Comparison of ENCODE assay signal across 10 mouse cellular contexts in genomic region chr4:119068918-119069317, GRCm38 (mm10). TPM values are rescaled to one million over a fixed set of nuclear protein-coding genes. Genes with fewer than 3 reads are reported as not detected.
DNase-seq lines count a peak whose midpoint lies in the region; ATAC-seq and TF ChIP-seq lines count a peak whose summit lies in the region.
"Had no signal": no experiment of that assay in that cellular context is flagged by ENCODE, and none has a peak within 500 bp of the region (broad histone marks: within the 10 kb centered on the region; RNA-seq: fewer than 3 reads in every experiment).

No protein-coding gene starts in this region.

- H3K4me2 ChIP-seq in heart, embryonic 15.5 days: no peak overlapping the region
- no peak overlapping the region for H3K4me2 ChIP-seq in heart, embryonic 11.5 days

- TF ChIP-seq CTCF in thymus, adult 2 months (IDR thresholded peaks at IDR 0.05; ENCODE audit: borderline replicate concordance, control insufficient read depth, extremely low read depth, insufficient read depth, low read length, poor library complexity): peak; percentile 40; the same call in 1 of the 2 replicates
- peak; percentile 13; the same call in 1 of the 2 replicates for TF ChIP-seq CTCF in liver, adult 2 months (IDR thresholded peaks at IDR 0.05; ENCODE audit: low read depth, low read length)

- H3K9me3 ChIP-seq in heart, embryonic 15.5 days (replicated peaks): no peaks in the 10 kb centered on the region
- no peaks in the 10 kb centered on the region for H3K9me3 ChIP-seq in heart, embryonic 11.5 days (replicated peaks; ENCODE audit: control insufficient read depth, low read length)

- ATAC-seq in heart, embryonic 15.5 days (replicated peaks; ENCODE audit: insufficient number of reproducible peaks, insufficient read depth, low FRiP score, low read depth): peak; percentile 41; the same call in 1 of the 2 replicates
- no peak for ATAC-seq in heart, embryonic 11.5 days (replicated peaks; ENCODE audit: insufficient number of reproducible peaks, low FRiP score, low TSS enrichment)
- no peak for ATAC-seq in frontal cortex, adult (ENCODE audit: low TSS enrichment)

- TF ChIP-seq POLR2A in thymus, adult 2 months (IDR thresholded peaks at IDR 0.05; ENCODE audit: control insufficient read depth, extremely low read depth, insufficient read depth, low read length, poor library complexity): no peak
- no peak for TF ChIP-seq POLR2A in liver, adult 2 months (IDR thresholded peaks at IDR 0.05; ENCODE audit: extremely low read depth, insufficient read depth, low read length)

- 56% methylated on average over 6 of the region's 6 CpGs for WGBS in heart, embryonic 15.5 days
- WGBS in heart, embryonic 11.5 days (ENCODE audit: insufficient replicate concordance): 57% methylated on average over 6 of the region's 6 CpGs
- 31% methylated on average over 6 of the region's 6 CpGs for WGBS in thymus, adult 2 months
- WGBS in liver, adult 2 months: 66% methylated on average over 6 of the region's 6 CpGs

- no peak overlapping the region for H3K27ac ChIP-seq in heart, embryonic 15.5 days
- no peak overlapping the region for H3K27ac ChIP-seq in heart, embryonic 11.5 days (ENCODE audit: low read depth, low read length)
- H3K27ac ChIP-seq in thymus, adult 2 months (ENCODE audit: control insufficient read depth, insufficient read depth, low read length): no peak overlapping the region
- H3K27ac ChIP-seq in liver, adult 2 months (replicated peaks; ENCODE audit: insufficient read depth, low read depth, low read length): no peak overlapping the region
- H3K27ac ChIP-seq: gastrocnemius, adult 2 months had no signal

- peaks cover 44% of the 10 kb centered on the region for H3K4me1 ChIP-seq in heart, embryonic 15.5 days (replicated peaks)
- H3K4me1 ChIP-seq in heart, embryonic 11.5 days (ENCODE audit: control insufficient read depth, insufficient read depth, low read length): peaks cover 45% of the 10 kb centered on the region
- no peaks in the 10 kb centered on the region for H3K4me1 ChIP-seq in thymus, adult 2 months (replicated peaks; ENCODE audit: control insufficient read depth, insufficient read depth, low read length)
- 0 out of 2 replicates have a peak, but pooled peaks cover 2% of the 10 kb centered on the region for H3K4me1 ChIP-seq in liver, adult 2 months (ENCODE audit: control insufficient read depth, insufficient read depth, low read length)

- no peak overlapping the region for H3K4me3 ChIP-seq in heart, embryonic 15.5 days
- H3K4me3 ChIP-seq in heart, embryonic 11.5 days (ENCODE audit: low read depth, low read length): no peak overlapping the region
- no peak overlapping the region for H3K4me3 ChIP-seq in thymus, adult 2 months (ENCODE audit: control insufficient read depth, insufficient read depth, low read length)
- H3K4me3 ChIP-seq in liver, adult 2 months (ENCODE audit: insufficient read depth, low read depth, low read length): no peak overlapping the region
- H3K4me3 ChIP-seq: gastrocnemius, adult 2 months had no signal

- no peaks in the 10 kb centered on the region for H3K36me3 ChIP-seq in heart, embryonic 15.5 days
- H3K36me3 ChIP-seq in heart, embryonic 11.5 days (ENCODE audit: control insufficient read depth, insufficient read depth, low read length): no peaks in the 10 kb centered on the region
- H3K36me3 ChIP-seq in thymus, adult 2 months (ENCODE audit: control insufficient read depth, insufficient read depth, low read length): no peaks in the 10 kb centered on the region
- no peaks in the 10 kb centered on the region for H3K36me3 ChIP-seq in liver, adult 2 months (ENCODE audit: control insufficient read depth, insufficient read depth, low read length)

- 0 out of 2 replicates have a peak, but pooled peaks cover 3% of the 10 kb centered on the region for H3K27me3 ChIP-seq in heart, embryonic 15.5 days
- H3K27me3 ChIP-seq in heart, embryonic 11.5 days (ENCODE audit: control insufficient read depth, insufficient read depth, low read length): no peaks in the 10 kb centered on the region
- H3K27me3 ChIP-seq in thymus, adult 2 months (ENCODE audit: control insufficient read depth, insufficient read depth, low read length): no peaks in the 10 kb centered on the region
- no peaks in the 10 kb centered on the region; the same call in 1 of the 2 replicates for H3K27me3 ChIP-seq in liver, adult 2 months (ENCODE audit: control insufficient read depth, insufficient read depth, low read length)

- no peak for DNase-seq in thymus, adult 2 months
- no peak for DNase-seq in thymus, adult 18-20 months
- no peak for DNase-seq in liver, adult 2 months (ENCODE audit: extremely low read depth, low read depth, low spot score)
- DNase-seq in right cerebral cortex, postnatal 25 days: no peak
- no peak for DNase-seq in right cerebral cortex, postnatal 4 days
- DNase-seq: cerebellum, adult 18-20 months; gastrocnemius, adult 2 months had no signal

- H3K79me2 ChIP-seq in liver, adult 2 months (ENCODE audit: control insufficient read depth, insufficient read depth, low read length): no peaks in the 10 kb centered on the region

- H3K9ac ChIP-seq in heart, embryonic 15.5 days: no peak overlapping the region
- H3K9ac ChIP-seq in heart, embryonic 11.5 days (ENCODE audit: low read depth, low read length): no peak overlapping the region
- no peak overlapping the region for H3K9ac ChIP-seq in liver, adult 2 months (ENCODE audit: low read depth, low read length)

RNA-seq across cellular contexts. Expression of gene Slc2a1, which starts 39.6 kb away (rescaled TPM):
- 119 and 127 TPM in 2 replicates for polyA plus RNA-seq in heart, embryonic 15.5 days (2015; fragmentation: Nextera tagmentation; extraction: Ambion mirVana)
- polyA plus RNA-seq in heart, embryonic 11.5 days (2014; fragmentation: Nextera tagmentation; extraction: Ambion mirVana): 426 and 446 TPM in 2 replicates
- 42.2 and 42.5 TPM in 2 replicates for polyA plus RNA-seq in thymus, adult 2 months (2012; rRNA removed)
- 6.9 and 7.3 TPM in 2 replicates for total RNA-seq in liver, adult 2 months (2014; rRNA removed)
- 11.1 and 17.7 TPM in 2 replicates for polyA plus RNA-seq in liver, adult 2 months (2012; rRNA removed)
